Mouse (Mus musculus) hindlimb bud, embryonic 11.5 days (tissue): ENCODE data around the gene Rnft2.

Experiments
- DNase-seq: peaks from one replicate; pipeline ENCODE4 v3.0.0-alpha.2; 2012; ENCODE audit warnings: low read depth, low spot score; ENCODE audit errors: extremely low spot score

The Rnft2 gene

GRCm38 (mm10) chr5:118142471-118142870 lies 102.4 kb downstream of the Rnft2 start:
- DNase-seq = no peak
